Mouse (Mus musculus) kidney, postnatal 0 days (tissue): ENCODE results near the gene Hist1h2ak. TPM values are rescaled to one million over a fixed set of nuclear protein-coding genes. Genes with fewer than 3 reads are reported as not detected.
"Not testable (repeated sequence)": the region's sequence is repeated elsewhere in the genome, so short reads cannot be mapped to it uniquely, and the experiment has no call there.

ENCODE experiments used
- ATAC-seq: fragments of 200-750 bp; cut with Nextera tagmentation; replicated peaks from 2 replicates; pipeline ENCODE4 v1.8.0; 2017; ENCODE audit warnings: low read depth, moderate number of reproducible peaks, moderate TSS enrichment, moderate library complexity; ENCODE audit not compliant: low FRiP score
- DNase-seq: peaks from one replicate; pipeline ENCODE4 v3.0.0-alpha.2; 2016; ENCODE audit warnings: low spot score
- H3K27ac ChIP-seq: fragments of 300-500 bp; sonication (generic); 2 replicates; pipeline ENCODE4 v1.5.1; 2014; ENCODE audit warnings: mild to moderate bottlenecking
- H3K27me3 ChIP-seq: fragments of 300-500 bp; sonication (generic); 2 replicates; pipeline ENCODE4 v1.6.1; 2014; ENCODE audit warnings: low read length, mixed read lengths; ENCODE audit not compliant: insufficient read depth
- H3K36me3 ChIP-seq: fragments of 300-500 bp; sonication (generic); 2 replicates; pipeline ENCODE4 v1.6.1; 2014; ENCODE audit warnings: low read length, mixed read lengths; ENCODE audit not compliant: insufficient read depth
- H3K4me1 ChIP-seq: fragments of 300-500 bp; sonication (generic); replicated peaks from 2 replicates; pipeline ENCODE4 v1.6.1; 2014; ENCODE audit warnings: antibody characterized with exemption, low read length, mixed read lengths; ENCODE audit not compliant: insufficient read depth
- H3K4me2 ChIP-seq: fragments of 300-500 bp; sonication (generic); 2 replicates; pipeline ENCODE4 v1.6.1; 2014; ENCODE audit warnings: mild to moderate bottlenecking, low read length, moderate library complexity, mixed read lengths
- H3K4me3 ChIP-seq: fragments of 300-500 bp; sonication (generic); replicated peaks from 2 replicates; pipeline ENCODE4 v1.5.1; 2014; ENCODE audit warnings: low read depth, low read length
- H3K9ac ChIP-seq: fragments of 300-500 bp; sonication (generic); 2 replicates; pipeline ENCODE4 v1.6.1; 2014; ENCODE audit warnings: low read depth, low read length
- H3K9me3 ChIP-seq: fragments of 300-500 bp; sonication (generic); replicated peaks from 2 replicates; pipeline ENCODE4 v1.6.1; 2016; ENCODE audit warnings: low read length, inconsistent platforms, mixed read lengths
- CTCF ChIP-seq: IDR thresholded peaks from 2 replicates; pipeline ENCODE4 v1.5.1; 2016; ENCODE audit warnings: antibody characterized with exemption, low read depth, mild to moderate bottlenecking, moderate library complexity
- WGBS: fragments of 180-500 bp; shearing (Covaris S2); extraction: QIAGEN DNeasy Blood & Tissue Kit; methylation state at CpG from one replicate; pipeline ENCODE4 v1.1.7; 2014; 5-methylcytosine and 5-hydroxymethylcytosine counted together
- polyA plus RNA-seq: library from polyadenylated mRNA; unstranded; fragments of >200 nt; fragmentation: Nextera tagmentation; extraction: Ambion mirVana; gene quantifications from 2 replicates; pipeline ENCODE4 v1.2.1, GENCODE M21; 2015

Hist1h2ak gene
- polyA plus RNA-seq, 1 experiment from 2014 or later = 18.1 TPM

DNA sequence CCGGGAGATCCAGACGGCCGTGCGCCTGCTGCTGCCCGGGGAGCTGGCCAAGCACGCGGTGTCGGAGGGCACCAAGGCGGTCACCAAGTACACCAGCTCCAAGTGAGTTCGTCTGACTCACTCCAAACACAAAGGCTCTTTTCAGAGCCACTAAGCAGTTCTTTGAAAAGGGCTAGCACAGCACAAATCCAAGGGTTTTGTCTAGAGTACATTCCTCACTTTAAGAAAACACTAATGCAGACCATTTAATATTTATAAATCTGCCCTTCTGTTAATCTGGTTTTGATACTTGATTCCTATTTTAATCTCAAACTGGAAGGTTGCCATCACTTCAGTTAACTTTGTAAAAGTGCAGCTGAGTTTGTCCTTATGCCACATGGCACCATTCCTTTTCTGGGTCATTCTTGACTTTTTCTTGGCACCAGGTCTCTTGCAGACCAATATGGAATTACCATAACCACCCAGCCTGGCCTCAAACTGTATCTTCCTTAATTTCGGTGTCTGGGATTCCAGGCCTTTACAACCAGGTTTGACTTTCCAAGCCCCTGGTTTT, 31.2 kb downstream of the Hist1h2ak start:
- H3K4me2 ChIP-seq = peak overlapping the region; percentile 52
- H3K27ac ChIP-seq = peak overlapping the region; percentile 84
- H3K36me3 ChIP-seq = no peaks in the 10 kb centered on the region
- H3K4me3 ChIP-seq = peak overlapping the region; percentile 16; the same call in 1 of the 2 replicates
- no peak for TF ChIP-seq CTCF
- ATAC-seq (0 out of 2 replicates have a peak, but pooled peaks have one; percentile 20), DNase-seq (peak; percentile 37)
- WGBS = 4% methylated on average over 11 of the region's 11 CpGs
- H3K9me3 ChIP-seq = no peaks in the 10 kb centered on the region
- H3K4me1 ChIP-seq = peaks cover 10% of the 10 kb centered on the region
- no peaks in the 10 kb centered on the region for H3K27me3 ChIP-seq
- H3K9ac ChIP-seq = peak overlapping the region; percentile 46; the same call in 1 of the 2 replicates

DNA sequence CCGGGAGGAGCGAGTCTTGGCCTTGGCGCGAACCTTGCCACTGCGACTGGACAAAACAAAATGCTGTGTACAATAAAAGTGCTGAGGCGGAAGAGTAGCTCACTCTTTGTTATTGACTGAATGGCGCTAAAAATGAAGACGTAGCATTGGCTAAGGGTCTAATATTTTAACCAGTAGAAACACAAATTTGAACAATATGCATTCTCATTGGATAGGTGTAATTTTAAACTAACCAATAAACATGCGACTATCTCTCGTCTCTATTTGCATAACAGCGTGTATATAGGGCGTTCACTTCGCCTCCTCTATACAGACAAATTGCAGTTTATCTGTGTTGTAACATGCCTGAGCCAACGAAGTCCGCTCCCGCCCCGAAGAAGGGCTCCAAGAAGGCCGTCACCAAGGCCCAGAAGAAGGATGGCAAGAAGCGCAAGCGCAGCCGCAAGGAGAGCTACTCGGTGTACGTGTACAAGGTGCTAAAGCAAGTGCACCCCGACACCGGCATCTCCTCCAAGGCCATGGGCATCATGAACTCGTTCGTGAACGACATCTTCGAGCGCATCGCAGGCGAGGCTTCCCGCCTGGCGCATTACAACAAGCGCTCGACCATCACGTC, 31.8 kb downstream of the Hist1h2ak start, which contains the start of gene Hist1h2bm:
Hist1h2bm (plus strand) TSS at position 288 of the 616 bp plus-strand sequence.
- not testable (repeated sequence) for H3K9me3 ChIP-seq, H3K27me3 ChIP-seq, H3K36me3 ChIP-seq
- Histone ChIP-seq H3K4me2 (peak within 1 kb of the TSS; percentile 62), H3K4me3 (peak within 1 kb of the TSS; percentile 35), H3K27ac (peak within 1 kb of the TSS; percentile 87), H3K4me1 (peaks cover 13% of the 10 kb centered on the region), H3K9ac (peak within 1 kb of the TSS; percentile 46)
- DNase-seq (peak; percentile 98), ATAC-seq (peak; percentile 95)
- WGBS = under 1% methylated on average over 37 of the region's 37 CpGs

DNA sequence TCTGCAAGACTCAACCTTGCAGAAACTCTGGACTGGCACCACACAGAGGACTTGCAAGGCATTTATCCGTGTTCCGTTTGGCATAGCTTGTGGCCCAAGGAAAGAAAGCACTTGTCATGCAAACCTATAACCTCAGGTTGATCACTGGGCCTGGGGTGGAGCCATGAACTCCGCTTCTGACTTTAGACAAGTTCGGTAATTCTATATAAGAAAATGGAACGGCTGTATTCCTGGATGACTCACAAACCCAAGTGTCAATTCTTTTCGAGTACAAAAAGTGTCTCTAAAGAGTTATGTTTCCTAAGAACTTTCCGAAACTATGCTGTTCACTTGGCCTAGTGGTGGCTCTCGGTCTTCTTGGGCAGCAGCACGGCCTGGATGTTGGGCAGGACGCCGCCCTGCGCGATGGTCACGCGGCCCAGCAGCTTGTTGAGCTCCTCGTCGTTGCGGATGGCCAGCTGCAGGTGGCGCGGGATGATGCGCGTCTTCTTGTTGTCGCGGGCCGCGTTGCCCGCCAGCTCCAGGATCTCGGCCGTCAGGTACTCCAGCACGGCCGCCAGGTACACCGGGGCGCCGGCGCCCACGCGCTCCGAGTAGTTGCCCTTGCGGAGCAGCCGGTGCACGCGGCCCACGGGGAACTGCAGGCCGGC, 32.4 kb downstream of the Hist1h2ak start:
- Histone ChIP-seq H3K4me2 (peak overlapping the region; percentile 62), H3K4me3 (peak overlapping the region; percentile 35), H3K4me1 (peaks cover 16% of the 10 kb centered on the region), H3K27ac (peak overlapping the region; percentile 87), H3K9ac (peak overlapping the region; percentile 36; the same call in 1 of the 2 replicates)
- H3K27me3 ChIP-seq, H3K9me3 ChIP-seq, H3K36me3 ChIP-seq: not testable (repeated sequence)
- peak; percentile 34 for DNase-seq
- peak; percentile 30; the same call in 1 of the 2 replicates for ATAC-seq
- WGBS = 3% methylated on average over 19 of the region's 44 CpGs

DNA sequence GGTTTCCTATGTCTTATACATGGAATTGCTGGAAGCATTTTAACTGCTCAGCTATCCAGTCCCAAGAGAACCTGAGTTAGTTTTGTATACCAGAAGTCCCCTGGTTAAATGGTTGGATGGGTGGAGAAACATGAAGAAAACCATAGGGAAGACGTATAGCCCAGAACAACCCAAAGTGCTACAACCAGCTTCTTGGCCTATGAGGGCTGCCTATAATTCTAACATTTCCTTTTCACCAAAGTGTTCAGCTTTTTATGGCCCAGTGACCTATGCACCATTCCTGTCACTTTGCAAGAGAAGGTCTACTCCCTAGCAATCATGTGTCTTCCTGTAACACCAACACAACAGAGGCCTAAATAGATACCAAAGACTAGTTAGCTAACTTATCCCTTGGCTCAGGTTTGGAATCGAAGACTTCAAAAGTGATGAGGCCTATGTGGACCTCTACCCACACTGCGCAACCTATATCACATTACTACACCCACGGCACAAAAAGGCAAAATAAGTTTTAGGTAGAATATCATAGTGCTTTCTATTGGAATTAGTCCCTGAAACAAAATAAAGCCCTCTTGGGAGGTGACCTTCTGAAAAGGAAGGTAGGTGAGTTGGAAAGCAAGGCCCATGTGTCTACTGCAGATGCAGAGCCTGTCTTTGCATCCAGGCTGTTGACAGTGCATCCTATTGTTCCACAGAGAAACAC, 35.1 kb downstream of the Hist1h2ak start:
- H3K27ac ChIP-seq = peak overlapping the region; percentile 70; the same call in 1 of the 2 replicates
- no peaks in the 10 kb centered on the region for H3K36me3 ChIP-seq
- no peak for TF ChIP-seq CTCF
- no peak for ATAC-seq
- H3K4me2 ChIP-seq = peak overlapping the region; percentile 64
- no peaks in the 10 kb centered on the region for H3K9me3 ChIP-seq
- peak overlapping the region; percentile 33; the same call in 1 of the 2 replicates for H3K4me3 ChIP-seq
- peaks cover 18% of the 10 kb centered on the region for H3K4me1 ChIP-seq
- 44% methylated on average over 4 of the region's 4 CpGs for WGBS
- no peaks in the 10 kb centered on the region for H3K27me3 ChIP-seq
- peak overlapping the region; percentile 57; the same call in 1 of the 2 replicates for H3K9ac ChIP-seq
- peak; percentile 21 for DNase-seq

DNA sequence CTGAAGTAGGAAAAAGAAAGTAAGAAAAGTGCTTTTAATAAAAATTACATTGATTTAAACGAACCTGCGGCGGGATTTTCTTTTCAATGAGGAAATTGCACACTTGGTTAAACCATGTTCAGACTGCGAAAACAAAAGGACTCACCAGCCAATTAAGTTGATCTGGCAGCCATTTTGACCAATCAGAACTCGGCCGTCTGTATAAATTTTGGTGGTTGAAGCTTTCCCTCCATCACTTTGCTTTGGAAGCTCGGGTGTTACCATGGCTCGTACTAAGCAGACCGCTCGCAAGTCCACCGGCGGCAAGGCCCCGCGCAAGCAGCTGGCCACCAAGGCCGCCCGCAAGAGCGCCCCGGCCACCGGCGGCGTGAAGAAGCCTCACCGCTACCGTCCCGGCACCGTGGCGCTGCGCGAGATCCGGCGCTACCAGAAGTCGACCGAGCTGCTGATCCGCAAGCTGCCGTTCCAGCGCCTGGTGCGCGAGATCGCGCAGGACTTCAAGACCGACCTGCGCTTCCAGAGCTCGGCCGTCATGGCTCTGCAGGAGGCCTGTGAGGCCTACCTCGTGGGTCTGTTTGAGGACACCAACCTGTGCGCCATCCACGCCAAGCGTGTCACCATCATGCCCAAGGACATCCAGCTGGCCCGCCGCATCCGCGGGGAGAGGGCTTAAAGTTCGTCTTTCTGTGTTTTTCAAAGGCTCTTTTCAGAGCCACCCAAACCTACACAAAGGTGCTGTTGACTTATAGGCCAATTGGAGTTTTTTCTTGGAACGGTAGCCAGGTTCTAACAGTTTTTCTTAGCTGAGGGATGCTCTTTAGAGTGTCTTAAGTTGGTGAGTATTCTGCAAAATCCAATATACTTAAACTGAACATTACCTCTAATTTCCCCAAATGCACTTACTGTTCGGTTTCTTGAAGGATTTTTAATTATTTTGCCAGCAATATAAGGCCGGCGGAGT, 36.0 kb downstream of the Hist1h2ak start, which contains the start of gene Hist1h3h:
Hist1h3h (plus strand) TSS at position 263 of the 961 bp plus-strand sequence.
- H3K27ac ChIP-seq = peak within 1 kb of the TSS; percentile 92
- peak within 1 kb of the TSS; percentile 39 for H3K4me3 ChIP-seq
- under 1% methylated on average over 25 of the region's 56 CpGs for WGBS
- not testable (repeated sequence) for H3K9me3 ChIP-seq, H3K27me3 ChIP-seq, ATAC-seq, H3K36me3 ChIP-seq
- peak within 1 kb of the TSS; percentile 62 for H3K9ac ChIP-seq
- peak within 1 kb of the TSS; percentile 72 for H3K4me2 ChIP-seq
- peaks cover 17% of the 10 kb centered on the region for H3K4me1 ChIP-seq
- DNase-seq = peak; percentile 97

DNA sequence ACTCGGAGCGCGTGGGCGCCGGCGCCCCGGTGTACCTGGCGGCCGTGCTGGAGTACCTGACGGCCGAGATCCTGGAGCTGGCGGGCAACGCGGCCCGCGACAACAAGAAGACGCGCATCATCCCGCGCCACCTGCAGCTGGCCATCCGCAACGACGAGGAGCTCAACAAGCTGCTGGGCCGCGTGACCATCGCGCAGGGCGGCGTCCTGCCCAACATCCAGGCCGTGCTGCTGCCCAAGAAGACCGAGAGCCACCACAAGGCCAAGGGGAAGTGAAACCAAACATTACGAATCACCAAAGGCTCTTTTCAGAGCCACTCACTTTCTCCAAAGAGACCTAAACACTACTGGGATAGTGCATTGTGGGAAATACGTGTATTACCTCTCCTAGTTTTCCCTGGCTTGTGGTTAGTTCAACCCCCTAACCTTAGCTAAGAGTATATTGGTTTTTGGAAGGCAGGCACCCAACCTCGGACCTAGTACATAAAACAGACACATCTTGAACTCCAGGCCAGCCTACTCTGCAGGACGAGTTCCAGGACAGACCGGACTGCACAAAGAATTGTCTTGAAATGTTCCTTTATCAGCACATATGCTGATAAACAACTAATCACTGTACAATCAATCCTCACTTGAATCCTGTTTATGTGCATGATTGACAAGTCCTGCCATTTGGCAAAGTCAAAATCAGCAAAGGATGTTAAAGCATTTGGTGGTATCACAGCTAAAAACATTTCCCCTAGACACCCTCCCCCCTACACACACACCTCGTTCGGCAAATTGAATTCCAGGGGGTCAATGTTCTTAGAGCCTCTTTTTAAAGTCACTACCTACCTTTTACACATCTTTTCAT, 36.9 kb downstream of the Hist1h2ak start:
- Histone ChIP-seq H3K9ac (peak overlapping the region; percentile 62), H3K4me3 (peak overlapping the region; percentile 39), H3K4me2 (peak overlapping the region; percentile 72), H3K27ac (peak overlapping the region; percentile 92), H3K4me1 (peaks cover 15% of the 10 kb centered on the region; the same call in 1 of the 2 replicates)
- WGBS = under 1% methylated on average over 9 of the region's 38 CpGs
- H3K9me3 ChIP-seq, H3K36me3 ChIP-seq, H3K27me3 ChIP-seq: not testable (repeated sequence)
- ATAC-seq (peak; percentile 4; the same call in 1 of the 2 replicates), DNase-seq (peak; percentile 49)

DNA sequence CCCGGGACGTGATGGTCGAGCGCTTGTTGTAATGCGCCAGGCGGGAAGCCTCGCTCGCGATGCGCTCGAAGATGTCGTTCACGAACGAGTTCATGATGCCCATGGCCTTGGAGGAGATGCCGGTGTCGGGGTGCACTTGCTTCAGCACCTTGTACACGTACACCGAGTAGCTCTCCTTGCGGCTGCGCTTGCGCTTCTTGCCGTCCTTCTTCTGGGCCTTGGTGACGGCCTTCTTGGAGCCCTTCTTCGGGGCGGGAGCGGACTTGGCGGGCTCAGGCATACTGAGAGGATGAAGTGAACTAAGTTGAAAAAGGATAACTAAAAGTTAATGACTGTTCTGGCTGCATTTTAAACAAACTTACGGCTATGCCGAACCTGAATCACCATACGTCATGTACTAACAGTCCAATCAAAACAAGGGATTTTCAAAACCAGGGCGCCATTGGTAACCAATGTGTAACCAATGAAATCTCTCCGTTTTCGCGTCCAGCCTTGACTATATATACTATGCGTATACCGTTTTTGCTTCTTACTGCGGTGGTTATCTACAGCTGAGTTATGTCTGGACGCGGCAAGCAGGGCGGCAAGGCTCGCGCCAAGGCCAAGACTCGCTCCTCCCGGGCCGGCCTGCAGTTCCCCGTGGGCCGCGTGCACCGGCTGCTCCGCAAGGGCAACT, 37.6 kb downstream of the Hist1h2ak start, which contains the start of the genes Hist1h2bl and Hist1h2ai:
Hist1h2bl (minus strand) TSS at position 280 of the 676 bp plus-strand sequence.
Hist1h2ai (plus strand) TSS at position 559 of the 676 bp plus-strand sequence.
- peak within 1 kb of the TSS; percentile 92 for H3K27ac ChIP-seq
- not testable (repeated sequence) for H3K27me3 ChIP-seq, H3K9me3 ChIP-seq, H3K36me3 ChIP-seq
- H3K4me2 ChIP-seq = peak within 1 kb of the TSS; percentile 72
- DNase-seq (peak; percentile 99), ATAC-seq (peak; percentile 91)
- WGBS = 0% methylated on average over 25 of the region's 50 CpGs
- peak within 1 kb of the TSS; percentile 62 for H3K9ac ChIP-seq
- H3K4me1 ChIP-seq = peaks cover 15% of the 10 kb centered on the region; the same call in 1 of the 2 replicates
- H3K4me3 ChIP-seq = peak within 1 kb of the TSS; percentile 39
